Mouse (Mus musculus): ENCODE data around the gene Vrtn. TPM values are rescaled to one million over a fixed set of nuclear protein-coding genes. Genes with fewer than 3 reads are reported as not detected.

Vrtn gene
- polyA plus RNA-seq (2017; shearing (Covaris generic)): 0.24 TPM

GRCm38 (mm10) chr12:84640654-84641053, at the start of gene Vrtn:
Gene Vrtn (plus strand): TSS chr12:84641019.

GRCm38 (mm10) chr12:84616977-84617630, 23.7 kb upstream of the Vrtn start, which contains the start of gene Abcd4:
Gene Abcd4 (minus strand): TSS chr12:84617413.

GRCm38 (mm10) chr12:84698319-84699081, 57.7 kb downstream of the Vrtn start, which contains the start of gene Syndig1l:
Gene Syndig1l (minus strand): TSS chr12:84698831.

Other genes starting within 250 kb of the Vrtn start
- gene Entpd5, start 232.0 kb upstream of the Vrtn start, polyA plus RNA-seq (2017; shearing (Covaris generic)): 77.1 TPM
- 4.0 TPM for gene Bbof1, start 231.9 kb upstream of the Vrtn start, polyA plus RNA-seq (2017; shearing (Covaris generic))
- 38.4 TPM for gene Rnf113a2, start 223.8 kb upstream of the Vrtn start, polyA plus RNA-seq (2017; shearing (Covaris generic))
- 9.6 TPM for gene Aldh6a1, start 190.0 kb upstream of the Vrtn start, polyA plus RNA-seq (2017; shearing (Covaris generic))
- 26.8 TPM for gene Lin52, start 189.6 kb upstream of the Vrtn start, polyA plus RNA-seq (2017; shearing (Covaris generic))
- gene Vsx2, start 71.3 kb upstream of the Vrtn start, polyA plus RNA-seq (2017; shearing (Covaris generic)): not detected
- 12.9 TPM for gene Abcd4, start 23.6 kb upstream of the Vrtn start, polyA plus RNA-seq (2017; shearing (Covaris generic))
- 0.22 TPM for gene Syndig1l, start 57.8 kb downstream of the Vrtn start, polyA plus RNA-seq (2017; shearing (Covaris generic))
- 80.8 TPM for gene Npc2, start 132.1 kb downstream of the Vrtn start, polyA plus RNA-seq (2017; shearing (Covaris generic))
- 83.6 TPM for gene Isca2, start 132.2 kb downstream of the Vrtn start, polyA plus RNA-seq (2017; shearing (Covaris generic))
- 0.28 TPM for gene Ltbp2, start 235.5 kb downstream of the Vrtn start, polyA plus RNA-seq (2017; shearing (Covaris generic))

Data from effector memory CD4-positive, alpha-beta T cell, adult 7 months (primary cell).